Mouse (Mus musculus) neutrophil, adult 83 days (primary cell): ENCODE results near the gene Sprr2d. TPM values are rescaled to one million over a fixed set of nuclear protein-coding genes. Genes with fewer than 3 reads are reported as not detected.

Experiments used
- total RNA-seq, 2 experiments: library from RNA; stranded (reverse); gene quantifications; one replicate each; pipeline ENCODE4 v1.2.4; 2023

Gene Sprr2d
- total RNA-seq, result not detected

GRCm38 (mm10) chr3:92338840-92339239 is at the start of gene Sprr2d:
Gene Sprr2d, plus strand, starts transcription at chr3:92339140.

GRCm38 (mm10) chr3:92316320-92316719 is 22.6 kb upstream of the Sprr2d start, which contains the start of gene Sprr2b:
Gene Sprr2b, plus strand, starts transcription at chr3:92316620.

GRCm38 (mm10) chr3:92351843-92352242 is 12.9 kb downstream of the Sprr2d start, which contains the start of gene Sprr2e:
Gene Sprr2e, plus strand, starts transcription at chr3:92352143.

GRCm38 (mm10) chr3:92364887-92365286 is 25.9 kb downstream of the Sprr2d start, which contains the start of gene Sprr2f:
Gene Sprr2f, plus strand, starts transcription at chr3:92365187.

GRCm38 (mm10) chr3:92385385-92385784 is 46.4 kb downstream of the Sprr2d start, which contains the start of gene Sprr2h:
Gene Sprr2h, plus strand, starts transcription at chr3:92385685.

Other genes with a start within 250 kb of the Sprr2d start
- not detected for gene Prr9, start 215.2 kb upstream of the Sprr2d start, total RNA-seq
- gene Lelp1, start 196.4 kb upstream of the Sprr2d start, total RNA-seq, result not detected
- gene Sprr2a1, start 123.3 kb upstream of the Sprr2d start, total RNA-seq, result not detected
- gene Sprr2a2, start 123.2 kb upstream of the Sprr2d start, total RNA-seq, result not detected
- not detected for gene Sprr2a3, start 53.7 kb upstream of the Sprr2d start, total RNA-seq
- gene Sprr2b, start 22.5 kb upstream of the Sprr2d start, total RNA-seq, result not detected
- gene Sprr2e, start 13.0 kb downstream of the Sprr2d start, total RNA-seq, result not detected
- not detected for gene Sprr2f, start 26.0 kb downstream of the Sprr2d start, total RNA-seq
- not detected for gene Sprr2h, start 46.5 kb downstream of the Sprr2d start, total RNA-seq
- gene Sprr2i, start 68.9 kb downstream of the Sprr2d start, total RNA-seq, result not detected
- gene Sprr2j-ps, start 78.9 kb downstream of the Sprr2d start, total RNA-seq, result not detected
- 1 to 10 TPM in 1 of 2 experiments, under 1 TPM in 1; 0.53 to 1.4 TPM for gene Gm9774, start 90.3 kb downstream of the Sprr2d start, total RNA-seq
- not detected for gene Sprr2k, start 93.4 kb downstream of the Sprr2d start, total RNA-seq
- gene Sprr1b, start 99.6 kb downstream of the Sprr2d start, total RNA-seq, result not detected
- gene Sprr3, start 119.6 kb downstream of the Sprr2d start, total RNA-seq, result not detected
- not detected for gene Sprr1a, start 146.8 kb downstream of the Sprr2d start, total RNA-seq
- not detected for gene Sprr4, start 161.4 kb downstream of the Sprr2d start, total RNA-seq
- gene 2310046K23Rik, start 195.4 kb downstream of the Sprr2d start, total RNA-seq, result not detected
- not detected for gene Ivl, start 234.6 kb downstream of the Sprr2d start, total RNA-seq
- not detected for gene Smcp, start 249.9 kb downstream of the Sprr2d start, total RNA-seq